Mouse (Mus musculus) lung, postnatal 0 days (tissue): Measurements from ENCODE around the gene Cdkal1. TPM values are rescaled to one million over a fixed set of nuclear protein-coding genes. Genes with fewer than 3 reads are reported as not detected.

Experiments used
- ATAC-seq: fragments of 200-750 bp; cut with Nextera tagmentation; 2 replicates; pipeline ENCODE4 v1.8.0; 2017; ENCODE audit warnings: moderate library complexity
- DNase-seq: peaks from one replicate; pipeline ENCODE4 v3.0.0-alpha.2; 2016; ENCODE audit warnings: low spot score
- H3K27ac ChIP-seq: fragments of 300-500 bp; sonication (generic); 2 replicates; pipeline ENCODE4 v1.5.1; 2014; ENCODE audit warnings: antibody characterized with exemption, mild to moderate bottlenecking, low read length, mixed read lengths
- H3K27me3 ChIP-seq: fragments of 300-500 bp; sonication (generic); replicated peaks from 2 replicates; pipeline ENCODE4 v1.6.1; 2014; ENCODE audit warnings: low read length, mixed read lengths; ENCODE audit not compliant: insufficient read depth
- H3K36me3 ChIP-seq: fragments of 300-500 bp; sonication (generic); 2 replicates; pipeline ENCODE4 v1.6.1; 2014; ENCODE audit warnings: low read length, mixed read lengths; ENCODE audit not compliant: insufficient read depth
- H3K4me1 ChIP-seq: fragments of 300-500 bp; sonication (generic); 2 replicates; pipeline ENCODE4 v1.6.1; 2014; ENCODE audit warnings: antibody characterized with exemption, low read depth, low read length, mixed read lengths; ENCODE audit not compliant: insufficient read depth
- H3K4me2 ChIP-seq: fragments of 300-500 bp; sonication (generic); replicated peaks from 2 replicates; pipeline ENCODE4 v1.6.1; 2014; ENCODE audit warnings: low read depth, mild to moderate bottlenecking, low read length, moderate library complexity, mixed read lengths
- H3K4me3 ChIP-seq: fragments of 300-500 bp; sonication (generic); 2 replicates; pipeline ENCODE4 v1.5.1; 2014; ENCODE audit warnings: low read depth, low read length
- H3K9ac ChIP-seq: fragments of 300-500 bp; sonication (generic); replicated peaks from 2 replicates; pipeline ENCODE4 v1.6.1; 2014; ENCODE audit warnings: low read depth, mild to moderate bottlenecking
- H3K9me3 ChIP-seq: fragments of 300-500 bp; sonication (generic); 2 replicates; pipeline ENCODE4 v1.6.1; 2016; ENCODE audit warnings: low read length, mixed read lengths
- CTCF ChIP-seq: IDR thresholded peaks from 2 replicates; pipeline ENCODE4 v1.5.1; 2016; ENCODE audit warnings: antibody characterized with exemption, mild to moderate bottlenecking
- EP300 ChIP-seq: IDR thresholded peaks from 2 replicates; pipeline ENCODE4 v1.6.1; 2016; ENCODE audit warnings: antibody characterized with exemption, mild to moderate bottlenecking, control low read depth
- WGBS: fragments of 180-500 bp; shearing (Covaris S2); extraction: QIAGEN DNeasy Blood & Tissue Kit; methylation state at CpG from one replicate; pipeline ENCODE4 v1.1.7; 2014; 5-methylcytosine and 5-hydroxymethylcytosine counted together
- polyA plus RNA-seq: library from polyadenylated mRNA; unstranded; fragments of >200 nt; fragmentation: Nextera tagmentation; extraction: Ambion mirVana; gene quantifications from 2 replicates; pipeline ENCODE4 v1.2.1, GENCODE M21; 2015

The Cdkal1 gene
- polyA plus RNA-seq, 1 experiment from 2014 or later, result 14.7 TPM

- ATAC-seq (no peak), DNase-seq (no peak)
- Histone ChIP-seq H3K36me3 (no peaks in the 10 kb centered on the region), H3K4me3 (no peak overlapping the region), H3K27me3 (no peaks in the 10 kb centered on the region), H3K9ac (no peak overlapping the region), H3K27ac (no peak overlapping the region), H3K4me2 (no peak overlapping the region), H3K4me1 (0 out of 2 replicates have a peak, but pooled peaks cover 3% of the 10 kb centered on the region), H3K9me3 (no peaks in the 10 kb centered on the region)
- TF ChIP-seq EP300 (no peak), CTCF (no peak)
- WGBS, result 48% methylated on average over 1 of the region's 1 CpGs
These were observed 231.7 kb downstream of the Cdkal1 start for GRCm38 (mm10) chr13:29623636-29624239.

DNA sequence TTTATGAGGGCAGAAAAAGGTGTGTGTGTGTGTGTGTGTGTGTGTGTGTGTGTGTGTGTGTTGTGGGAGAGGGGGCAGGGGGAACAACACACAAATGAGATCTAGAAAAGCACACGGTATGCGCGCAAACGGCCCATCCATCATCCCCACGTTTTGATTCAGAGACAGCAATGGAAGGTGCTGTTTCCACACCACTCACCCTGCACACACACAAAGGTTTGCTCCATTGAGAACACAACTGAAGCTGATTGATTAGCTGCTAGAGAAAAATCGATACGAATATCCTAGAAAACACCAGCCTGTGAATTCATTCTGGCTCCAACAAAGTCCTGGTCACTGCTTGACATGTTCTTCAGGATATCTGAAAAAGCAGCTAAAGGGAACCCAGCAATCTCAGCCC, 233.6 kb downstream of the Cdkal1 start:
- Histone ChIP-seq H3K4me1 (no peaks in the 10 kb centered on the region), H3K4me3 (no peak overlapping the region), H3K9me3 (no peaks in the 10 kb centered on the region), H3K27ac (no peak overlapping the region), H3K36me3 (no peaks in the 10 kb centered on the region), H3K9ac (no peak overlapping the region), H3K27me3 (no peaks in the 10 kb centered on the region), H3K4me2 (no peak overlapping the region)
- 54% methylated on average over 7 of the region's 7 CpGs for WGBS
- no peak for TF ChIP-seq EP300
- TF ChIP-seq CTCF, result no peak
- DNase-seq, result no peak
- no peak for ATAC-seq

DNA sequence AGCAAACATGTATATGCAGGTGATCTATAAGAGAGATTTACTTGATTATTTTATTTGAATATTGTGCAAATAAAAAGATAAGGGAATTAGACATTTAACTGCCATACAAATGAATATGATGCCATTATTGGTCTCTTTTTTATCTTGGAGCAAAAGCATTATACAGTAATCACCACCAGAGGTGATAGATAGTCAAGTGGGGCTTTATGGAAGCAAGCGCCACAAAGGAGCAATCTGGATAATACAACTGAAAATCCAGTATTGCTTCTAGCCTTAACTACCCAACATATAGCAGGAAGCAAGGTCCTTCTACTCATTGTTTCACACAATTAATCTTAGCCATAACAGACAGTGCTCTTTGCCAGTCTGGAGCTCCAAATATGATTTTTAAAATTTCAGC, 234.1 kb downstream of the Cdkal1 start:
- Histone ChIP-seq H3K4me3 (no peak overlapping the region), H3K9me3 (no peaks in the 10 kb centered on the region), H3K36me3 (no peaks in the 10 kb centered on the region), H3K27ac (no peak overlapping the region), H3K4me2 (no peak overlapping the region), H3K4me1 (no peaks in the 10 kb centered on the region), H3K27me3 (no peaks in the 10 kb centered on the region), H3K9ac (no peak overlapping the region)
- ATAC-seq (no peak), DNase-seq (no peak)
- no peak for TF ChIP-seq CTCF
- TF ChIP-seq EP300, result no peak
- WGBS, result 97% methylated on average over 1 of the region's 1 CpGs

DNA sequence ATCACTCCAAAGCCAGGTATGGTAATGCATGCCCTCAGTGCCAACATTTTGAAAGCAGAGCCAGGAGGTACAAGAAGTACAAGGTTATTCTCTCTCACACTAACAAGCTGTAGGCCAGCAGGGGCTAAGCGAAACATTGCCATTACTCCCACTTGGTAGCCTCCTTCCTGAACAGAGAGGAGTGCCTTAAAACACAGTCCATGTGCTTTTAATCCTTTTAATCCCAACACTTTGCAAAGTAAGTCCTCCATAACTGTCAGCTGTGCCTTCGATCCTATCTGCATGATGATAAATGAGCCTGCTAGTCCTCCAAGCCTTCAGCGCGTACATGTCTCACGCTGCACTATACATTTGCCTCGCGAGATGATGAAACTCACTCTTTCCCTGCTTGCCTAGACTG, 234.6 kb downstream of the Cdkal1 start:
- H3K9me3 ChIP-seq, result no peaks in the 10 kb centered on the region
- H3K4me2 ChIP-seq, result no peak overlapping the region
- no peaks in the 10 kb centered on the region for H3K4me1 ChIP-seq
- 59% methylated on average over 7 of the region's 7 CpGs for WGBS
- no peak overlapping the region for H3K4me3 ChIP-seq
- no peaks in the 10 kb centered on the region for H3K36me3 ChIP-seq
- ATAC-seq, result no peak
- H3K9ac ChIP-seq, result no peak overlapping the region
- no peaks in the 10 kb centered on the region for H3K27me3 ChIP-seq
- no peak overlapping the region for H3K27ac ChIP-seq
- TF ChIP-seq EP300, result no peak
- TF ChIP-seq CTCF, result no peak
- no peak for DNase-seq

DNA sequence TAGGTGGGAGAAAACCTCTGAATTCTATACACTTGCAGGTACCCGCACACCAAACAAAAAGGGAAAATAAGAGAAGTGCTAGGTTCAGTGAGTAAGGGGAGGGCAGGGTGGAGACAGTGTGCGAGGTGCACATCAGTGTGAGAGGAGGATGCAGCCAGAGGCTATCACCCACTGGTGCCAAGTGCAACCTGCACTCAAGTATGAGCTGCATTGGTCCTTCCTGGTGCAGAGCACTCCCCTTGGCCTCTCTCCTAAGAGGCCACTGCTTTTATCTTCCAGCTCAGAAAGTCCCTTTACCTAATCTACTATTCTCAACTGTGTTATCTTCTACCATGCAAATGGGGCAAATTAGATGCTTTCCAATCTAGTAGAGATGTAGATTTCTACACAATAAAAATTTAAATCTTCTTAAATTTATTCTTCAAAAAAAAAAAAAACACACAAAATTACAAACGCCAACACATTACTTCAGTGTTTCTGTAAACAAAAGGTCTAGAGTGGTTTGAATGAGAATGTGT, 238.8 kb downstream of the Cdkal1 start:
- no peak overlapping the region for H3K4me3 ChIP-seq
- no peaks in the 10 kb centered on the region for H3K36me3 ChIP-seq
- H3K27me3 ChIP-seq, result no peaks in the 10 kb centered on the region
- no peak for ATAC-seq
- H3K4me1 ChIP-seq, result no peaks in the 10 kb centered on the region
- TF ChIP-seq EP300, result no peak
- no peak for TF ChIP-seq CTCF
- H3K9ac ChIP-seq, result no peak overlapping the region
- DNase-seq, result no peak
- no peaks in the 10 kb centered on the region for H3K9me3 ChIP-seq
- no peak overlapping the region for H3K27ac ChIP-seq
- WGBS, result 82% methylated on average over 3 of the region's 3 CpGs
- no peak overlapping the region for H3K4me2 ChIP-seq

DNA sequence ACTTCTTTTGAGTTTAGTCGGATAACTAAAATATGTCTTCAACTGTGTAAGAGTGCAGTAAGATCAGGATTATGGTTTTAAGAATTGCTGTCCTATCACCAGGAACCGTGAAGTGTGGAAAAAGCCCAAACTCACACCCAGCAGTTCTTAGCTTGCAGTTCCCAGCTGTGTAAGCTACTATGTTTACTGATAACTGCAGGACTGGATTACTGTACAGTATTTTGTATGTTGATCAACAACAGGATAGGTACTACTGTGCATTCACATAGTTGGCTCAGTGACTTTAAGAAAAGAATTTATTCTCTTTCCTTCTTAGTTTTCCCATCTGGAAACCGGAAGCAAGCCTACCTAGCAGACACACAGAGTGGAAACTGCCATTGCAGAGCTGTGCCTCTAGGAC, 239.5 kb downstream of the Cdkal1 start:
- no peak overlapping the region for H3K27ac ChIP-seq

More for the DNA sequence above, 239.5 kb downstream of the Cdkal1 start:
- H3K9ac ChIP-seq, result no peak overlapping the region
- no peaks in the 10 kb centered on the region for H3K4me1 ChIP-seq
- no peak overlapping the region for H3K4me2 ChIP-seq
- no peaks in the 10 kb centered on the region for H3K9me3 ChIP-seq
- no peaks in the 10 kb centered on the region for H3K36me3 ChIP-seq
- 81% methylated on average over 3 of the region's 3 CpGs for WGBS
- DNase-seq (no peak), ATAC-seq (no peak)
- H3K4me3 ChIP-seq, result no peak overlapping the region
- no peaks in the 10 kb centered on the region for H3K27me3 ChIP-seq
- no peak for TF ChIP-seq CTCF
- TF ChIP-seq EP300, result no peak
